Mouse (Mus musculus) layer of hippocampus, postnatal 10 days (tissue): ENCODE results near the gene Tgfbr2. TPM values are rescaled to one million over a fixed set of nuclear protein-coding genes. Genes with fewer than 3 reads are reported as not detected.

Source experiments
- DNase-seq, 2 experiments: peaks; one replicate each; pipeline ENCODE4 v3.0.0; 2021; ENCODE audit warnings: low spot score in 2 of 2
- long read RNA-seq: library from polyadenylated mRNA; stranded (forward); transcript quantifications from one replicate; pipeline ENCODE4 v2.0.0, GENCODE M21; 2023
- total RNA-seq, 2 experiments: library from RNA; stranded (reverse); gene quantifications; 2 replicates each; pipeline ENCODE4 v1.2.3; 2021

Gene Tgfbr2
- total RNA-seq: 10 to 100 TPM; 12.4 to 14.0 TPM
- long read RNA-seq, full-length matches to known transcripts: 1 of 4 reads
- long read RNA-seq, partial matches to known transcripts: 0 of 4 reads
- long read RNA-seq, other reads (novel, unspliced or antisense): 3 of 4 reads

DNA sequence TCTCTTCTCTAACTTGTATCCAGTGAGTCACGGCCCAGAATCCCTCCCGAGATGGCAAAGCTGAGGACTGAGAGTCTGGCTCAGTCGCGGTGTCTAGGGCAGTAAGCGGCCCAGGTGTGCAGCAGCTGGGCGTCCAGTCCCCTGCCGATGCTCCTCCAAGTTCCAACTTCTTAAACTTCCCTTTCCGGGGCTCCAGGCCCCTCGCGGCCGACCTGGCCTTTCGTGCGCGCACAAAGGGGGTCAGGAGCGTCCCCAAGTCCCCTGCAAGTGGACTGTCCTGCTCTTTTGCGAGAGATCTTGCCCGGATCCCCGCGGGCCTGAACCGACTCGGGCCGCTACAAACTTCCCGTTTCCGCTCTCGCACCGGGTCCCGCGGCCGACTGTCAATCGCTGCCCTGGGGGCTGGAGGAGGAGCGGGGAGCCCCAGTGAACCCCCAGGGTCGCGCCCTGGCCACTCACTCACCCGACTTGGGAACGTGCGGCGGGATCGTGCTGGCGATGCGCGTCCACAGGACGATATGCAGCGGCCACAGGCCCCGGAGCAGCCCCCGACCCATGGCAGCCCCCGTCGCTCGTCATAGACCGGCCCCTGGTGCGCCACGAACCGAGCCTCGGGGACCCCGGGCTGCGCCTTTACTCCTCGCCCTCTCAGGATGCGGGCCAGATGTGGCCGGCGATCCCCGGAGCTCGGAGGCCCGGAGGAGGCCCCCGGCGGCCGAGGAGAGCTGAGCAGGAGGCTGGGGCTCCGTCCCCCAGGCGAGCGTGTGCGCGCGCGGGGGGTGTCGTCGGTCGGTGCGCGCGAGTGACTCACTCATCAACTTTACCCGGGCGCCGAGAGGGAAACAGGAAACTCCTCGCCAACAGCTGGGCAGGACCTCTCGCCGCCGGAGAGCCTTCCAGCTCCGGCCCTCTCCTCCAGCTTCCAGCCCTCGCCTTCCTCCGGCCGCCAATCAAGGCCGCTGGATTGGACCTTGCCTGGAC is at the start of gene Tgfbr2:
TSS of gene Tgfbr2 (minus strand) at position 880 of the 981 bp plus-strand sequence.
- DNase-seq: peak; percentile 46 to 65

- DNase-seq: no peak
Measured at GRCm38 (mm10) chr9:116223368-116223767, 48.2 kb upstream of the Tgfbr2 start.

GRCm38 (mm10) chr9:116222643-116223042 is 47.5 kb upstream of the Tgfbr2 start:
- DNase-seq: no peak

DNA sequence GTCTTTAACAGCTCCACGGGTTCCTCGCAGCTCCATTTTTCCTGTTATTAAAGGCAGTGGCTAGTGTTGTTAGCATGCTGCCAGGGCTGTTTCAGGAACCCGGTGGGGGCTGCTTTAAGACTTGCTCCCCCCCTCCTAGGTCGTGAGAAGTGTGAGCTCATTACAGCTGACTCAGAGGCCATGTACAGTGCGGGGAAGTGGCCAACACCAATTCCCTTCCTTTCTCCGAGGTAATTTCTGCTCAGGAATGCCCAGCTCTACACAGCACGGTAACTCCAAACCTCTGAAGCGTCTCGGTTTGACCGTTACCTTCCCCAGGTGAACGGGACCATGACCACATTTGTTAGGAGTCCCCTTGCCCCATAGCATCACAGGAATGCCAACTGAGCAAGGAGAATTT is 46.8 kb upstream of the Tgfbr2 start:
- DNase-seq: no peak

DNA sequence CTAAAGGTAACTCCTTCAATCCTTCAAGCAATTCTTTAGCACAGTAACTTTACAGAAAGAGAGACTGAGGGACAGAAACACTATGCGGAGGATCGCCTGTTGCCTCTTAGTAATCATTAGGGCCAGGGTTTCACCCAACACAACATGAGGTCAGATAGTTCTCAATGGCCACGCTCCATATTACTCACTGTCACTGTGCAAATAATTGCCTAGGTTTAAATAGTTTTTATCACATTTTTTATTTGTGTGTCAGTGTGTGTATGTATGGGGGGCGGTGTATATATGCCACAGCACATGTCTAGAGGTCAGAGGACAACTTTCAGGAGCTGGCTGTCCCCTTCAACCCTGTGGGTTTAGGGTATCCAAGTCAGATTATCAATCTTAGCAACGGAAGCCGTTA is 46.4 kb upstream of the Tgfbr2 start:
- no peak for DNase-seq

- no peak for DNase-seq
Measured at GRCm38 (mm10) chr9:116220616-116221015, 45.5 kb upstream of the Tgfbr2 start.

- no peak for DNase-seq
Measured at GRCm38 (mm10) chr9:116220159-116220515, 45.0 kb upstream of the Tgfbr2 start.

DNA sequence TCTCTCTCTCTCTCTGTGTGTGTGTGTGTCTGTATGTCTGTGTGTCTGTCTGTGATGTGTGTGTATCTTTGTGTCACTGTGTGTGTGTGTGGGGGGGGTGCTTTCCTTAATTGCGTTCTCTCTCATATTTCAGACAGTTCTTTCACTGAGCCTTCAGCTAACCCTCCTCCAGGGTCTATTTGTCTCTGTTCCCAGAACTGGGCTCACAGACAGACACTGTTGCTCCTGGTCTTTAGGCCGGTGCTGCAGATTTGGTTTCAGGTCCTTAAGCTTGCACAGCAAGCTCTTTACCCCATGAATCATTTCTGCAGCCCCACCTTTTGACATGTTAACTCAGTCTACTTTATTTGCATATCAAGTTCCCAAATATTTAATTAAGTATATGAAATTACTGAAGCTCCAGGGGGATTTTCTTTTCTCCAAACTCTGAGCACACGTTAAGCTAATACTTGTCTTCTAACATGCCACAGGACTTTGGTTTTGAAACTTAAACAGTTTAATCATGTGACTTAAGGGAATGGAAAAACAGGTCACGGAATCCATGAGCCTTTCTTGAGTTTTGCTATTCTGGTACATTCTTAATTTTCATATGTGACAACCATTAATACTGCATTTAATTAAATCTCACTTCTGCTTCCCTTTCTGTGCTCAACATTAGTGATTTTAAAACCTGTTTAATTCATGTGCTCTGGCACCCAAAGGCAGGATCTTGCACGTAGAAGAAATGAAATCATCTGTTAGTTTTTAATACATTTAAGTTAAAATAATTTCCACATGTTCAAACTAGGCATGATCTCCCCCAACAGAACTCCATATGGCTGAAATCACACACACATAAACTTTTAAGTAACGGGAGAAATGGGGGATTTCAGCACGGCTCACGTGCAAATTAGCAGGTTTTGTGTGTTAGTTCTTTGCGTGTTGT is 44.3 kb upstream of the Tgfbr2 start:
- DNase-seq: no peak

DNA sequence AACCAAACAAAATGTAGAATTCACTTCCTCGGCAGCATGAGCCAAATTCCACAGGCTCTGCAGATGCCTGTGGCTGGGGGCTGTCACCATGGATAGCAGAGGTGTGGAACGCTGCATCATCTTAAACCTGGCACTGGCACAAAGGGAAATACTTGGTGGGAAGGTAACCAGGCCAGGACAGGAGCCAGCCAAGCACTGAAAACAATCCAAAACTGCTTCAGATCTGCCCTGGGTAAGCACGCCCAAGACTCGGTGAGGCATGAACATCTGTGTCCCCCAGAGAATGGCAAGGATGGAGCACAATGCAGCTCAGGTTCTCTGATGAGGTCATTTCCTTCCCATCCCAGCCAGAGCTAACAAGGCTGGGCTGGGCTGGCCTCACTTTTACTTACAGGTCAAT is 43.6 kb upstream of the Tgfbr2 start:
- DNase-seq: no peak

DNA sequence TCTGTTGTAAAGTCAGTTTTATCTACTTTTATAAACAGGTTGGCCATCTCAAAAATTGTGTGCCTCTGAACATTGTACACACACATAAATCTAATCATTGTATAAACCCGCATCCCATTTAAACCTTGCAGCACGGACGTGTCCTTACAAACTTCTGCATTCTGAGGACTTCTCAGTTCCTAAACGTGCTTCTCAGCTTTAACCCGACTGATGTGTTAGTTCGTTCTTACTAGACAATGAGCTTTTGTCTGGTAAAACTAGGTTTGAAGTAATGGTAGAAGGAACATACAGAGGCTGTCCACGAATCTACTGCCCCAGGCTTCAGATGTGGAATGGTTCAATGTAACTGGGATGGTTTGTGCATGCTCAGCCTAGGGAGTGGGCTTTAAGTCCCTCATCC is 41.9 kb upstream of the Tgfbr2 start:
- no peak for DNase-seq

DNA sequence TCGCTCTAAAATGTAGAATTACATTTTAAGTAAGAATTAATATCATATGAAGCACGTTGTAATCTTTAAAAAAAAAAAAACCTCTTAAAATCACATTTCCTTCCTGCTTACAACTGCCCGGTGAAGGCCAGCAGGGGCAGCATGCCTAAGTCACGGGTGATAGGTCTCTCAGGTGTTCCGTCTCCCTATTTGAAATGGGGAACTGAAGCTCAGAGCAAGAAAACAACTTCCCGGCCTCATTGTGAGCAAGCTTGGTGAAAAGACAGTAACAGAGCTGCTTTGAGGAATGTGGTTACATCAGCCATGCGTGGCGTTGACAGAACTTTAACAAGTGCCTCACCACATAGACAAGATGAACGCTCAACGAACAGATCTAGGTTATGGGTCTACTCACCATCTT is 41.5 kb upstream of the Tgfbr2 start:
- no peak for DNase-seq

- no peak for DNase-seq
Measured at GRCm38 (mm10) chr9:116214296-116214695, 39.1 kb upstream of the Tgfbr2 start.

DNA sequence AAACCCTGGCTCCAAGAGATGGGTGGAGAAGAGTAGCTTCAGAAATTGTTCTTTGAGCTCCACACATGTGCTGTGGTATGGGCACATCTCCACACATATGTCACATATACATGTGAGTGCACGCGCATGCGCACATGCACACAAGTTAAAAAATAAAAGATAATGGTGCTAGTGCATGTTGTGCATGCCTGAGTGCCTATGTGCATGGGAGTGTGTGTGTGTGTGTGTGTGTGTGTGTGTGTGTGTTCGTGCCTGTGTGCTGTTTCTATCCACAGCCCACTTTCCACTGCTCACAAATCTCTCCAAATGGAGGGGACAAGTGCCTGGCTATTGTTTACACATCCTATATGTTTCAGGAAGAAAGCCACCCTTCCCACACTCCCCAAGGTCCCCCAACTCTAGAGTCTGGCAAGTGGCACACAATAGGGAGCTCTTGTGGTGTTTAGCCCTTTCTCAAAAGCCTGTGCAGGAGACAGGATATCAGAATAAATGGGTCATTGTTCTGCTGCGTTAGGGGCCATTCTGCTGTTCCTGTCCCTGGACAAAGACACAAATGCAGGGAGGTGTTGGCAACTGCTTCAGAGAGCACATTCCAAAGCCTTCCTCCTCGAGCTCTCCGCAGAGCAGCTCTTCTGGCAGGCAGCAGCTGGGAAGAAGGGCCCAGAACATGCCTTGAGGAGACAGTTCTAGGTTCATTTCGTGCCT is 37.9 kb upstream of the Tgfbr2 start:
- DNase-seq: no peak

DNA sequence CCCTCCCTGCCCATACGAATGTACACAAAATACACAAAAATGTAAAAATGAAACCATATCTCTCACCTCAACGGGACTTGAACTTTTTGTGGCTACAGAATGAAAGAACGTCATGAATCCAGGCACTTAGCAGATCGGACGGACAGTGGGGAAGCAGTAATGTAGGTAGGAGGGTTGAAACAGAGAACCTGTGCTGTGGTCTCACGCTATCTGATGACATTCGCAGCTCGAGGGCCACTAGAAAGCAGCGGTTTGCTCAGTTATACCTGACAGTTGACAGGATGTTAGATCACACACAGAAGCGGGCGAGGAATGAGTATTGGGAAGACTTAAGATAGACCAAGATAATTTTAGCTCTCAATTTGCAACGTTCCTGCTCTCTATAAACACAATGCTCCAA is 36.9 kb upstream of the Tgfbr2 start:
- no peak for DNase-seq

DNA sequence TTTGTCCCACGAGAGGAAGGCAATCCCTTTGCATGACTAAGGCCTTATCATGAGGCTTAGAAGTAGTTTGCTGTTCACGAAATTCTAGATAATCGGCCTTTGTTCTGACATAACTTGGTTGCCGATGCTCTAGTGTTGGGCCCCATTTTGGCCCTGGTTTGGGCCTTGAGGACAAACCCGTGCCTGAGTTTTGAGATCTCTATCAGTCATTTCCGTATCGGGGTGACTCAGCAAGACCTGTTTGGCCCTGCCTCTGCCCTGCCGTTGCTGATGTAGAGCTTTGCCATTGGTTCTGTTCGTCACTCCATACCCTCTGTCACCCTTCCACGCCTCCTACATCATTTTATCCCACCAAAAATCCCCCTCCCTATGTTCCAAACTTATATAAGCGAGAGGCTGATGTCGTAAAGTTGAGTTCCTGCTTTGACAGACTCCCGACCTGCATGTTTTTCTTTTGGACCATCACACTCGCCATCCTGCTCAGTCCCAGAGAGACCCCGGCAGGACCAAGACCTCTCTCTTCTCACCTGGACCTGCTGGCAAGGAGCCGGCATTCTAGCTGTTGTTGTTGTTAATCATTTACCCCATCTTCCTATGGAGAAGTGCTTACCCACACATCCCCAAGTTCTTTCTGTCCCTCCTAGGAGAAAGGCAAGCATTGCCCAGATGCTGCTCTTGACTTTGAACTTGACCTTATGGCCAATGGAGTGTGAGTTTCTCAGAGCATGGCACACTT is 33.2 kb upstream of the Tgfbr2 start:
- no peak for DNase-seq

- no peak for DNase-seq
Measured at GRCm38 (mm10) chr9:116206901-116207300, 31.7 kb upstream of the Tgfbr2 start.

- DNase-seq: no peak
Measured at GRCm38 (mm10) chr9:116203675-116204074, 28.5 kb upstream of the Tgfbr2 start.

GRCm38 (mm10) chr9:116199127-116199526 is 24.0 kb upstream of the Tgfbr2 start:
- no peak for DNase-seq

GRCm38 (mm10) chr9:116198488-116198887 is 23.3 kb upstream of the Tgfbr2 start:
- no peak for DNase-seq

- no peak for DNase-seq
Measured at GRCm38 (mm10) chr9:116197491-116198170, 22.5 kb upstream of the Tgfbr2 start.
